Mouse (Mus musculus): ENCODE data around the gene Wfdc18.

Gene Wfdc18

DNA sequence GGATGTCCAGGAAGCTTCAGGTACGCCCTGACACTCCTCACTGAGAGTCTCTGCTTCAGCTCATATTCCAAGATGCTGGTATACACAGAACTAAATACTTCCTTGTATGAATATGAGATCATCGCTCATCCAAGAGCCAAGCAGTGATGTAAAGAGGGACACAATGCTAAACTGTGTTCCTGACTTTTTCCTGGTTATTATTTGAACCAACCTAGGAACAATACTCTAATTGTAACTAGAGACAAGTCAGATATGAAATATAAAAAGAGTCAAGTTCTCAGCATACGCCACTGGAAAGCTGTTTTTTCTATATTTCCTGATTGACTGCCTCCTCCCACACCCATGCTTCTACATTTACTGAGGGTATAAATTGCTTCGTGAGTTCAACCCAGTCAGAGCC lies at the start of gene Wfdc18:
Gene Wfdc18 (plus strand): TSS at position 301 of the 400 bp plus-strand sequence.
- DNase-seq (ENCODE audit: low read depth, low spot score): no peak

DNA sequence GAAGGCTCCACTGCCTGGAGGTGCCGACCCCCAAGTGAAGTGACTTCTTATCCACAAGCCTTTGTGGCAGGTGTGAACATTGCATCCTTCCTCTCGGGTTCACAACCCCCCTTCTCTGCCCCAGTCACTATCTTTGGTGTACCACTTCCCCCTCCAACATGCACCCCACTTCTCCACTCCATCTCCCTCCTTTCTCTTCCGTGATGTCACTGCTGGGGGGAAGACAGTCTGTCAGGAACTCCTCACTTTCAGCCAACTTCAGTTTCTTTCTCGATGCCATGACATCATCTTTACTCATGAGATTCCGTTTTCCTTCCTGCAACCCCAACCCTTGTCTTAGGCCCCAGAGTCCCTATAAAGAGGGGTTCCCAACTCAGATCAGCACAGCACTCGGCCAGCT lies 46.6 kb upstream of the Wfdc18 start, which contains the start of gene Ccl4:
Gene Ccl4 (plus strand): TSS at position 381 of the 400 bp plus-strand sequence.
- no peak for DNase-seq (ENCODE audit: low read depth, low spot score)

GRCm38 (mm10) chr11:83663532-83663931 lies 45.3 kb upstream of the Wfdc18 start:
- no peak for DNase-seq (ENCODE audit: low read depth, low spot score)

DNA sequence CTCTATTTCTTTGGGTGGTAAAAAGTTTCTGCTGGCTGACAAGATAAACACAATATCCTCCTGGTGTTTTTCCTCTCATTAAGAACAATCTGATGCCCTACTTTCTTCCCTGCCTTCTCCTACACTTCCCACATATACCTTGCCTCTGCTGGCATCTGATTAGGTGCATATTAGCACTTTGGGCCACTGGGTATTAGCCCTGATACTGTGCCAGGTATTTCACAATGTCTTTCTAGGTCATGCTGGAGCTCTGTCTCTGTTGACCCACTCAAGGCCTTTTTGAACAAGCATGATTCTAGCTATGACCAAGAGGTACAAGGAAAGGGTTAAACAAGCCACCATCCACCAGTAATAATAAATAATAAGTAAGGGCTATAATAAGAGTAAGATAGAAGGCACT lies 37.1 kb upstream of the Wfdc18 start:
- no peak for DNase-seq (ENCODE audit: low read depth, low spot score)

- no peak for DNase-seq (ENCODE audit: low read depth, low spot score)
These were observed 33.1 kb upstream of the Wfdc18 start for GRCm38 (mm10) chr11:83675665-83676064.

- no peak for DNase-seq (ENCODE audit: low read depth, low spot score)
These were observed 18.9 kb upstream of the Wfdc18 start for GRCm38 (mm10) chr11:83689918-83690317.

GRCm38 (mm10) chr11:83692008-83692407 lies 16.8 kb upstream of the Wfdc18 start:
- DNase-seq (ENCODE audit: low read depth, low spot score): no peak

DNA sequence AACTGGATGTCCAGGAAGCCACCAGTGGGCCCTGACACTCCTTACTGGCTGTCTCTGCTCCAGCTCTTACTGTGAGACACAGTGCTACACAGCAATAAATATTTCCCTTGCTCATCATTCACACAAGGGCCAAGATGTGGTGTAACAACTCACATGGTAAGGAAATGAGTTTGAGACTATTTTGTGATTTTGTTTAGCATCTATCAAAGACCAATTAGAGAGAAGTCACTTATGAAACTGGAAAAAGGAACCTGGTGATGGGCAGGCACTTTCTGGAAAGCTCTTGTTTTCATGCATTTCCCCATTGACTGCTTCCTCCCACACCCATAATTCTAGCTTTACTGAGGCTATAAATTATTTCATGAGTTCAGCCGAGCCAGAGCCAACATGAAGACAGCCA lies 5.1 kb upstream of the Wfdc18 start, which contains the start of gene Wfdc17:
Gene Wfdc17 (plus strand): TSS at position 287 of the 400 bp plus-strand sequence.
- DNase-seq (ENCODE audit: low read depth, low spot score): no peak

GRCm38 (mm10) chr11:83709683-83710082 lies 868 bp downstream of the Wfdc18 start:
- DNase-seq (ENCODE audit: low read depth, low spot score): no peak

DNA sequence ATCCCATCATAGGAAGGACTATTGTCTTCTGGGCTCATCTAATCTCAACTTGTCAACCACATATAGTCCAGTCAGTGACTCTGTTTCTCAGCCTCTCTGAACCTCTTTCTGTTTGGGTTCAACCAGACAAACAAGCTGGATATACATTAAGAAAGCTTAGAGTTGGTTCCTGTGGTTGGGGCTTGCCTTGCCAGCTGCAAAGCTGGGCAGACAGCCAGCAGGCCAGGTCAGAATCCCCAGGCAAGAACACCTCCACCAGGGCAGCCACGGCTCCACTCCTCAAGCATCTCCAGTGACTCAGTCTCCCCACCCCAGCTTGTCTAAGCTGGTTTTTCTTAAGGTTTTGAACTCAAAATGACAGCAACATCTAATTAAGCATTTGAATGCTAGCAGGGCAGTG lies 3.9 kb downstream of the Wfdc18 start:
- no peak for DNase-seq (ENCODE audit: low read depth, low spot score)

GRCm38 (mm10) chr11:83713925-83714324 lies 5.1 kb downstream of the Wfdc18 start:
- DNase-seq (ENCODE audit: low read depth, low spot score): no peak

DNA sequence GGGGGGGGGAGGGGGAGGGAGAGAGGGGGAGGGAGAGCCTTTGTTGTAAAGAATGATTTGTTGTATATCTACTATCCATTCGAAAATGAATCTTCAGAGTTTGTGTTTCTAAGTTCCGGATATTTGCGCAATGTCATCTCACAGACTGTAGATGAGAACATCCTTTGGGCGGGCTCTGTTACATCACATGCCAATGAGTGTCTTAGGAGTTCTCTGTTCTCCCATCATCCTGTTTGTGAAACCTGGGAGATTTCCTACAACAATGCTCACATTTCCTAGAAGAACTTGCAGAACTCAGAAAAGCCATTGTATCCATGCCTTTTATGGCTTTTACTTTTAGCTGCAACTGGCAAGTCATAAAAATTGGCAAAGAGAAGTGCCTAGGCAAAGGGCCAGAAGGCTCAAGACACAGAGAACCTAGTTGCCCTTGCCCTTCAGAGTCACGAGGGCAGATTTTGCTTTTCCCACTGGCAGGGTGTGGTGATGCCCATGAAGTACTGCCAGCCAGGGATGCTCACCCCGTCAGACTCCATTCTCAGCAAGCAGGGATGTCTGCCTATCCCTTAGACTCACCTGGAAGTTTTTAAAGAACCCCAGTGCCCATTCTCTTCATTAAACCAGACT lies 8.3 kb downstream of the Wfdc18 start:
- no peak for DNase-seq (ENCODE audit: low read depth, low spot score)

DNA sequence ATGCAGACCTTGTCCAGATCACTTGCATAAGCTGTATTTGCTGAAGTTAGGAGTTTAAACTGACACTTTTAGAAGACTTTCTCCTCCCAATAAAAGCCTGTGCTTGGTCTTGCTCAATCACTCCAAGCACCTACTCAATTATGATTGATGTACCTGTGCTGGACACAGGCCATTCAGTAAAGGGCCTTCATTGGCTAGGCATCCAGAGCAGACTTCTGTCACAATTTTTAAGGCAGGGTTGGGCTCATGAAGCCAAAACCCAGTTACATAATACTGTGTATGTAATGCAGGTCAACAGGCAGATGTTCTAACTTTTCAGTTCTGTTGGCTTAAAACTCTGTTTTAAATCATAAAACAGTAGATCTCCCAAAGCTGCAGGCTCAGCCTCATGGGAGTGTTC lies 12.0 kb downstream of the Wfdc18 start:
- no peak for DNase-seq (ENCODE audit: low read depth, low spot score)

DNA sequence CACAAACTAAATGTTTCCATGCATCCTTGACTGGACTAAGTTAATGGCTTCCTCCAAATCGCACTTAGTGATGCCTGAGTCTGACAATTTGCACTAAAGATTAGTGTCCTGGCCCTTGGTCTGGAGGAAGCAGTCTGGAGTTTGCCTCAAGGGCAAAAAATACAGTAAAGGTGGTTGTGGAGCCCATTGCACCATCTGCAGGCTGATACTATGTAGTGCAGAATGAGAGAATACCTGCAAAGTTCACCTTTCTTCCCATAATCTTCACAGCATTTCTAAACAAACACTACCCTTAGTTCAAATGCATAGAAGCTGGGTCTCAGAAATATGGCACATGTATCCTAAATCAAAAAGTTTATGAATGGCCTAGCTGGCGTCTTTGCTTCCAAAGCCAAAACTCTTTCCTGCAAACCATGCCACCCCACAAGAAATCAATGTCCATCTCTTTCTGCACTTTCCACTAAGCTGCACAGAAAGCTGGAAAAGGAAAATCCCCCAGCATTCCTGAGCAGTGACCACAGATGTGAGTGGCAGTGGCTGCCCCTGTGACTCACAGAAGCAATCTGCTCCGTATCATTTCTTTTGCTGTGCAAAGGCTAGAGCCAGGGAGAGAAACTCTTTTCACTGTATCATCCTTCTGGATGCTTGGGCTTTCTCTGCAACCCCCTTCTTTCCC lies 20.1 kb downstream of the Wfdc18 start:
- no peak for DNase-seq (ENCODE audit: low read depth, low spot score)

- DNase-seq (ENCODE audit: low read depth, low spot score): no peak
These were observed 22.3 kb downstream of the Wfdc18 start for GRCm38 (mm10) chr11:83731116-83731515.

DNA sequence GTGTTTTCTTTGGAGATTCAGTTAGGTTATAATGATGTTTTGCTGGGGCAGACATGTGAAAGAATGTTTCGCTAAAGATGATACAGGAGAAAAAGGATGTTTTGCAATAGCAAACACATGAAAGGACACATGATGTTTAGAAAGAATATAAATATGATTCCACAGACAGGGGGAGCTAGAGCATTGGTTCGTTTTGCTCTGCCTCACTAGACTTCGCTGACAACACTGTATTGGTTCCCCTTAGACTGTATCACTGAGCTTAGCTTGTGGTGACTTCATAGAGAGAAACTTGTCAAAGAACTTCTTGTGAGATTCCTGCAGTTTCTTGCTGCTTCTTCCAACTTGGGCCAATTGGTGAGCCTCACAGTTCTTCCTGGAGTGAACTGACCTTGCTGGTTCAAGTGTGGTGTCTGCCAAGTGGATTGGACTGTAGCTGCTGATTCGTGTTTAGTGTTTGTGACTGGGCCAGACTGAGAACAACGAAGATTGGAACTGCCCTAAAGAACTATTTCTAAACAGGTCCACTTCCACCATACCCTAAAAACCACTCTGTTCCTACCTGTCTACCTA lies 24.3 kb downstream of the Wfdc18 start:
- no peak for DNase-seq (ENCODE audit: low read depth, low spot score)

- DNase-seq (ENCODE audit: low read depth, low spot score): no peak
These were observed 25.4 kb downstream of the Wfdc18 start for GRCm38 (mm10) chr11:83734215-83734614.

GRCm38 (mm10) chr11:83735881-83736280 lies 27.1 kb downstream of the Wfdc18 start:
- DNase-seq (ENCODE audit: low read depth, low spot score): no peak

DNA sequence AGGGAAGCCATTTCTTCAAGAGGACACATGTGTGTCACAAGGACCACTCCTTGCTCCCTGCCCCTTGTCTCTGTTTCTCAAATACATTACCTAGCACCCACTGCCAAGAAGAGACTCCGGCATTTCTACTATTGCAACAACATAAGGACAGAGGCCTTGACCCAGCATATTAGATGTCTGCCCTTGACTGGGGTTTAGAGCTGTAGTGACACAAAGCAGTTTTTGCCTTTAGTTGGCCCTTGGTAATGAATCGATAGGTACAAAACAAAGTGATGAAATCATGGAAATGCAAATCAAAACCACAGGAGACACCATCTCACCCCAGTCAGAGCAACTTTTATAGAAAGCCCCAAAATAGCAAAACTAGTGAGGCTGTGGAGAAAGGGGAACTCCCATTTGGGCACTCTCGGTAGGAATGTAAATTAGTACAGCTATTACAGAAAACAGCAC lies 28.3 kb downstream of the Wfdc18 start:
- DNase-seq (ENCODE audit: low read depth, low spot score): no peak

DNA sequence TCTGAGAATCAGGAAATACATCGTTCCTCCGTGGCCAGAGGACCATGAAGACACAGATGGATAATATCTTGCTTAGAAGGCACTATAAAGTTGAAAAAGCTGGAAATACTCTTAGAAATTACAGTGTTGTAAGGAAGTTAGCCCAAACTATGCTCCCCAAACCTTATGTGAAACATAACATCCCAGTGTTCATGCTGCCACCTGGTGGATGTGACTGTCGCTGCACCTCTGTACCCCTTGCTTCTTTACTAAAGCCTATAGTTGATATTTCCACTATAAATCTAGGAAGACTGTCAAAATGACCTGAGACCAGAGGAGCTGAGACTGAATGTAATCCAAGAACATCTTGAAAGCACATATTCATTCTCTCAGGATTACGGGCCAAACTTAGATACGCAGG lies 30.4 kb downstream of the Wfdc18 start:
- DNase-seq (ENCODE audit: low read depth, low spot score): peak; percentile 12

DNA sequence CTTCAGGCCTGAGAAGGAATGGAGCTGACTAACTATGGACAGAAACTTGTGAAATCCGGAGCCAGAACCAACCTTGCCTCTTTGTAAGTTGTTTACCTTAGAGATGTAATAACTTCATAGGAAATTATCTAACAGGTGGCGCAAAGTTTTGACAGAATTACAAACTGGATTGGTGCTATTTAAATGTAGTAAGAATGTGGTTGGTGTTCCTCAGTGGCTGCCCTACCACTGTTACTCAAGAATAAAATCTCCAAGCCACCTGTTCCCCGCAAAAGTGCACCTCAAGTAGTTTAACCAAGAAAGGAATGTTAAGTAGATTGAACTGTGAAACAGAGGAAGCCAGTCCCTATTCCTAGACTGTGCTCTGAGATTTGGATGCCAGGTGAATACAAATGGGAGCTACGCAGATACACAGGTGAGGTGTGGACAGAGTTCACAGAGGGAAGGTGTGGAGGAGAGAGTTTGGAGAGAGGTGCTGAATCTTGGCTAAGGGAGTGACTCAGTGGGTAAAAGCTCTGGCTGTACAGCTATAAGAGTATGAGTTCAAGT lies 31.7 kb downstream of the Wfdc18 start:
- no peak for DNase-seq (ENCODE audit: low read depth, low spot score)

DNA sequence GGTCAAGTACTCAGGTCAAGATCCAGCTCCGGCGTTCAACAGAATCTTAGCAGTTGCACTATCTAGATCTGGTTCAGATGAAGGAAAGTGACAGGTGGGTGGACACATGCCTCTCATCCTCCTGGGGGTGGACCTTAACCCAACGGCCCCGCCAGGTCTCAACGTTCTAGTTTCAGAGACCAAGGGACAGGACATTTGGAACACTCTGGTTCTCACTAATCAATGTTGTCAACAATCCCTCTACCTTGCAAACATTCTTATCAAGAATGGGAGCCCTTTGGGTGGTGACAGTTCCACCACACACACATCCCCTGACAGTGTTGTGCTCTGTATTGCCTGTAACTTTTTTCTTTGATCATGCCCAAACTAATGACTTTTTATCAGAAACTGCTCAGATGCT lies 33.0 kb downstream of the Wfdc18 start:
- no peak for DNase-seq (ENCODE audit: low read depth, low spot score)

Measured in c-Kit-negative CD71-positive TER-119-positive erythroid progenitor cells, embryonic 14.5 days (primary cell).